Mouse (Mus musculus) olfactory bulb, adult 2 months (tissue): ENCODE measurements around the gene Ywhab. TPM values are rescaled to one million over a fixed set of nuclear protein-coding genes. Genes with fewer than 3 reads are reported as not detected.

ENCODE experiments used
- H3K27ac ChIP-seq: fragments of 200-500 bp; 2 replicates; pipeline ENCODE4 v1.5.1; 2012; ENCODE audit warnings: low read depth, low read length; ENCODE audit not compliant: insufficient read depth
- H3K4me1 ChIP-seq: fragments of 200-500 bp; 2 replicates; pipeline ENCODE4 v1.6.1; 2012; ENCODE audit warnings: low read length; ENCODE audit not compliant: control insufficient read depth, insufficient read depth
- H3K4me3 ChIP-seq: fragments of 200-500 bp; 2 replicates; pipeline ENCODE4 v1.5.1; 2012; ENCODE audit warnings: mild to moderate bottlenecking, low read depth, low read length, moderate library complexity; ENCODE audit not compliant: insufficient read depth
- CTCF ChIP-seq: fragments of 200-500 bp; IDR thresholded peaks from 2 replicates; pipeline ENCODE4 v1.5.1; 2012; ENCODE audit warnings: low read depth, mild to moderate bottlenecking, low read length, moderate library complexity; ENCODE audit not compliant: insufficient read depth
- POLR2A ChIP-seq: fragments of 200-500 bp; IDR thresholded peaks from 2 replicates; pipeline ENCODE4 v1.6.1; 2012; ENCODE audit warnings: mild to moderate bottlenecking, low read depth, low read length, moderate library complexity; ENCODE audit not compliant: insufficient read depth
- WGBS: fragments of 180-500 bp; shearing (Covaris S2); methylation state at CpG from one replicate; pipeline ENCODE4 v1.1.7; 2018; 5-methylcytosine and 5-hydroxymethylcytosine counted together
- polyA plus RNA-seq: library from polyadenylated mRNA; stranded (reverse); fragments of >200 nt; gene quantifications from 2 replicates; pipeline ENCODE4 v1.2.4, GENCODE M21; 2012; ENCODE audit warnings: low replicate concordance; ENCODE audit not compliant: missing spikeins, insufficient read depth, insufficient read length

Ywhab gene
- polyA plus RNA-seq, 1 experiment: not detected

DNA sequence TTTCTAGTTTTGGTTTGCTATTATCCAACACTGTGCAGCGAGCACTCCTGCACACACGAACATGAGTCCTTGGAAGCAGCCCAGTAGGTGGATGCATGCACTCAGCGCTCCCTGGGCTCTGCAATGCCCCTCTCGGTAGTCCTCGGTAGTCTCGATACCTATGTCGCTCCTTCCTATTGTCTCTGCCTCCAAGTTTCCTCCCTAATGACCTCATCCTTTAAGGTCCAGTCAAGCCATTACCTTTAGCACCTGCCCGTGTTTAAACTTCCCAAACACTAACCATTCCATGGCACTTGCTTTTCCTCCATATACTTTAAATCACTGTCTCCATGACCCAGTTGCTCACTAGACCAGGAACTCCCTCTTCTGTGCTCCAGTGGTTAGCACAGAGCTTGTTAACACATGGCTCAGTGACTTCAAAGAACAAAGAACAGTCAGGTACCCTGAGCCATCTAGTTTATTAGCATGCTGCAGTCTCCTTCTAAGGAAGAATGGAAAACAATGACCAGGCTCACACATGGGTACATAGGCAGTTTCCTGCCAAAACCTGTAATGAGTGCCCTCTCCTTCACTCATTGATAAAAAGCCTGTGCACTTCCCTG lies 65.0 kb downstream of the Ywhab start:
- H3K27ac ChIP-seq: no peak overlapping the region
- WGBS: 90% methylated on average over 8 of the region's 8 CpGs
- TF ChIP-seq POLR2A (no peak), CTCF (no peak)
- H3K4me3 ChIP-seq: no peak overlapping the region
- H3K4me1 ChIP-seq: no peaks in the 10 kb centered on the region

Other genes starting within 250 kb of the Ywhab start
- gene Ada, start 244.7 kb upstream of the Ywhab start, polyA plus RNA-seq: not detected in 2 replicates
- gene Ccn5, start 174.1 kb upstream of the Ywhab start, polyA plus RNA-seq: not detected in 2 replicates
- gene Kcnk15, start 141.3 kb upstream of the Ywhab start, polyA plus RNA-seq: not detected in 2 replicates
- not detected in 2 replicates for gene Rims4, start 76.3 kb upstream of the Ywhab start, polyA plus RNA-seq
- gene Pabpc1l, start 30.5 kb downstream of the Ywhab start, polyA plus RNA-seq: not detected in 2 replicates
- gene Stk4, start 75.4 kb downstream of the Ywhab start, polyA plus RNA-seq: 150 TPM in 1 of 2 replicates, not detected in the other
- gene Tomm34, start 76.2 kb downstream of the Ywhab start, polyA plus RNA-seq: not detected in 2 replicates
- gene Kcns1, start 176.2 kb downstream of the Ywhab start, polyA plus RNA-seq: not detected in 2 replicates
- not detected in 2 replicates for gene Wfdc5, start 187.8 kb downstream of the Ywhab start, polyA plus RNA-seq
- gene Wfdc12, start 195.6 kb downstream of the Ywhab start, polyA plus RNA-seq: not detected in 2 replicates
- gene Wfdc15a, start 205.2 kb downstream of the Ywhab start, polyA plus RNA-seq: not detected in 2 replicates
- not detected in 2 replicates for gene Wfdc15b, start 226.7 kb downstream of the Ywhab start, polyA plus RNA-seq
- not detected in 2 replicates for gene Svs2, start 243.5 kb downstream of the Ywhab start, polyA plus RNA-seq